Mouse (Mus musculus) liver, embryonic 13.5 days (tissue): ENCODE results near the gene Txlnb. TPM values are rescaled to one million over a fixed set of nuclear protein-coding genes. Genes with fewer than 3 reads are reported as not detected.

Source experiments
- ATAC-seq: fragments of 200-750 bp; cut with Nextera tagmentation; 2 replicates; pipeline ENCODE4 v1.8.0; 2017; ENCODE audit warnings: low read depth, mild to moderate bottlenecking, moderate number of reproducible peaks, moderate library complexity
- DNase-seq: peaks from one replicate; pipeline ENCODE4 v3.0.0; 2022
- H3K27ac ChIP-seq: fragments of 300-500 bp; sonication (generic); 2 replicates; pipeline ENCODE4 v1.5.1; 2015; ENCODE audit warnings: moderate library complexity, mild to moderate bottlenecking, inconsistent platforms
- H3K27me3 ChIP-seq: fragments of 300-500 bp; sonication (generic); 2 replicates; pipeline ENCODE4 v1.6.1; 2015; ENCODE audit warnings: mild to moderate bottlenecking, inconsistent platforms
- H3K36me3 ChIP-seq: fragments of 300-500 bp; sonication (generic); 2 replicates; pipeline ENCODE4 v1.6.1; 2015; ENCODE audit warnings: mild to moderate bottlenecking, inconsistent platforms
- H3K4me1 ChIP-seq: fragments of 300-500 bp; sonication (generic); replicated peaks from 2 replicates; pipeline ENCODE4 v1.6.1; 2015; ENCODE audit warnings: inconsistent platforms
- H3K4me2 ChIP-seq: fragments of 300-500 bp; sonication (generic); 2 replicates; pipeline ENCODE4 v1.6.1; 2015; ENCODE audit warnings: inconsistent platforms, mild to moderate bottlenecking, moderate library complexity
- H3K4me3 ChIP-seq: fragments of 300-500 bp; sonication (generic); replicated peaks from 2 replicates; pipeline ENCODE4 v1.5.1; 2015; ENCODE audit warnings: mild to moderate bottlenecking, inconsistent platforms
- H3K9ac ChIP-seq: fragments of 300-500 bp; sonication (generic); 2 replicates; pipeline ENCODE4 v1.6.1; 2015; ENCODE audit warnings: mild to moderate bottlenecking, inconsistent platforms
- H3K9me3 ChIP-seq: fragments of 300-500 bp; sonication (generic); replicated peaks from 2 replicates; pipeline ENCODE4 v1.6.1; 2016; ENCODE audit warnings: inconsistent platforms
- WGBS: fragments of 180-500 bp; shearing (Covaris S2); methylation state at CpG from one replicate; pipeline ENCODE4 v1.1.7; 2015; ENCODE audit not compliant: insufficient replicate concordance; 5-methylcytosine and 5-hydroxymethylcytosine counted together
- polyA plus RNA-seq: library from polyadenylated mRNA; unstranded; fragments of >200 nt; fragmentation: Nextera tagmentation; extraction: Ambion mirVana; gene quantifications from 2 replicates; pipeline ENCODE4 v1.2.1, GENCODE M21; 2015

The Txlnb gene
- polyA plus RNA-seq, 1 experiment from 2014 or later: 0.16 TPM

GRCm38 (mm10) chr10:17827391-17827790 is 31.4 kb downstream of the Txlnb start:
- DNase-seq (no peak), ATAC-seq (no peak)
- H3K9me3 ChIP-seq: no peaks in the 10 kb centered on the region
- no peak overlapping the region for H3K9ac ChIP-seq
- no peak overlapping the region for H3K27ac ChIP-seq
- H3K4me2 ChIP-seq: peak overlapping the region; percentile 29
- no peaks in the 10 kb centered on the region for H3K4me1 ChIP-seq
- 13% methylated on average over 12 of the region's 12 CpGs for WGBS
- H3K36me3 ChIP-seq: no peaks in the 10 kb centered on the region
- no peaks in the 10 kb centered on the region for H3K27me3 ChIP-seq
- 0 out of 2 replicates have a peak overlapping the region, but pooled peaks have one; percentile 6 for H3K4me3 ChIP-seq

- Histone ChIP-seq H3K9ac (no peak overlapping the region), H3K27ac (no peak overlapping the region), H3K4me1 (no peaks in the 10 kb centered on the region), H3K4me2 (no peak overlapping the region), H3K27me3 (no peaks in the 10 kb centered on the region), H3K36me3 (no peaks in the 10 kb centered on the region), H3K9me3 (no peaks in the 10 kb centered on the region), H3K4me3 (no peak overlapping the region)
- WGBS: 66% methylated on average over 4 of the region's 4 CpGs
- DNase-seq (no peak), ATAC-seq (no peak)
Measured at GRCm38 (mm10) chr10:17829205-17829604, 33.2 kb downstream of the Txlnb start.

- no peaks in the 10 kb centered on the region for H3K4me1 ChIP-seq
- no peak overlapping the region for H3K4me2 ChIP-seq
- no peaks in the 10 kb centered on the region for H3K9me3 ChIP-seq
- WGBS: 38% methylated on average over 3 of the region's 3 CpGs
- no peak overlapping the region for H3K27ac ChIP-seq
- H3K4me3 ChIP-seq: no peak overlapping the region
- no peak for ATAC-seq
- no peak overlapping the region for H3K9ac ChIP-seq
- no peak for DNase-seq
- no peaks in the 10 kb centered on the region for H3K27me3 ChIP-seq
- H3K36me3 ChIP-seq: no peaks in the 10 kb centered on the region
Measured at GRCm38 (mm10) chr10:17831041-17831440, 35.0 kb downstream of the Txlnb start.

GRCm38 (mm10) chr10:17835031-17835430 is 39.0 kb downstream of the Txlnb start:
- no peak for ATAC-seq
- no peaks in the 10 kb centered on the region for H3K9me3 ChIP-seq
- H3K4me1 ChIP-seq: no peaks in the 10 kb centered on the region
- H3K27ac ChIP-seq: no peak overlapping the region
- no peak overlapping the region for H3K4me3 ChIP-seq
- H3K36me3 ChIP-seq: no peaks in the 10 kb centered on the region
- no peak for DNase-seq
- 64% methylated on average over 6 of the region's 6 CpGs for WGBS
- no peaks in the 10 kb centered on the region for H3K27me3 ChIP-seq
- no peak overlapping the region for H3K9ac ChIP-seq
- H3K4me2 ChIP-seq: no peak overlapping the region

- no peaks in the 10 kb centered on the region for H3K27me3 ChIP-seq
- no peak overlapping the region for H3K4me3 ChIP-seq
- H3K36me3 ChIP-seq: no peaks in the 10 kb centered on the region
- H3K4me2 ChIP-seq: no peak overlapping the region
- H3K27ac ChIP-seq: no peak overlapping the region
- H3K9ac ChIP-seq: no peak overlapping the region
- no peaks in the 10 kb centered on the region for H3K9me3 ChIP-seq
- no peak for DNase-seq
- no peak for ATAC-seq
- no peaks in the 10 kb centered on the region for H3K4me1 ChIP-seq
- WGBS: 68% methylated on average over 1 of the region's 1 CpGs
Measured at GRCm38 (mm10) chr10:17836275-17836674, 40.2 kb downstream of the Txlnb start.

GRCm38 (mm10) chr10:17842030-17842429 is 46.0 kb downstream of the Txlnb start:
- ATAC-seq (no peak), DNase-seq (no peak)
- Histone ChIP-seq H3K9me3 (no peaks in the 10 kb centered on the region), H3K36me3 (no peaks in the 10 kb centered on the region), H3K4me3 (no peak overlapping the region), H3K9ac (no peak overlapping the region), H3K4me1 (no peaks in the 10 kb centered on the region), H3K4me2 (no peak overlapping the region), H3K27me3 (no peaks in the 10 kb centered on the region), H3K27ac (no peak overlapping the region)
- 59% methylated on average over 3 of the region's 3 CpGs for WGBS

GRCm38 (mm10) chr10:17844781-17845537 is 48.9 kb downstream of the Txlnb start:
- Histone ChIP-seq H3K36me3 (no peaks in the 10 kb centered on the region), H3K27me3 (no peaks in the 10 kb centered on the region), H3K4me1 (no peaks in the 10 kb centered on the region), H3K9ac (no peak overlapping the region), H3K4me3 (no peak overlapping the region), H3K27ac (no peak overlapping the region), H3K9me3 (no peaks in the 10 kb centered on the region), H3K4me2 (no peak overlapping the region)
- ATAC-seq: no peak
- no peak for DNase-seq
- 58% methylated on average over 4 of the region's 4 CpGs for WGBS

- WGBS: 65% methylated on average over 9 of the region's 9 CpGs
- no peaks in the 10 kb centered on the region for H3K36me3 ChIP-seq
Measured at GRCm38 (mm10) chr10:17857647-17858261, 61.7 kb downstream of the Txlnb start.

GRCm38 (mm10) chr10:17860701-17861480 is 64.9 kb downstream of the Txlnb start:
- Histone ChIP-seq H3K27me3 (no peaks in the 10 kb centered on the region), H3K9me3 (no peaks in the 10 kb centered on the region), H3K4me1 (no peaks in the 10 kb centered on the region), H3K4me2 (no peak overlapping the region), H3K27ac (no peak overlapping the region), H3K4me3 (no peak overlapping the region), H3K9ac (no peak overlapping the region), H3K36me3 (no peaks in the 10 kb centered on the region)
- DNase-seq (no peak), ATAC-seq (no peak)
- WGBS: 59% methylated on average over 6 of the region's 6 CpGs

More at GRCm38 (mm10) chr10:17857647-17858261, 61.7 kb downstream of the Txlnb start:
- H3K9ac ChIP-seq: no peak overlapping the region
- DNase-seq: no peak
- no peak overlapping the region for H3K4me3 ChIP-seq
- H3K4me2 ChIP-seq: no peak overlapping the region
- H3K27ac ChIP-seq: no peak overlapping the region
- H3K4me1 ChIP-seq: no peaks in the 10 kb centered on the region
- no peak for ATAC-seq
- no peaks in the 10 kb centered on the region for H3K27me3 ChIP-seq
- no peaks in the 10 kb centered on the region for H3K9me3 ChIP-seq

GRCm38 (mm10) chr10:17869822-17870662 is 74.0 kb downstream of the Txlnb start:
- no peaks in the 10 kb centered on the region for H3K9me3 ChIP-seq
- no peaks in the 10 kb centered on the region for H3K36me3 ChIP-seq
- 32% methylated on average over 5 of the region's 5 CpGs for WGBS
- no peak overlapping the region for H3K4me2 ChIP-seq
- DNase-seq (peak; percentile 2), ATAC-seq (no peak)
- H3K27me3 ChIP-seq: no peaks in the 10 kb centered on the region
- H3K4me1 ChIP-seq: no peaks in the 10 kb centered on the region
- no peak overlapping the region for H3K9ac ChIP-seq
- H3K4me3 ChIP-seq: no peak overlapping the region
- no peak overlapping the region for H3K27ac ChIP-seq
